Comparison of ENCODE assay signal across 25 mouse cellular contexts in genomic region chr11:3974311-3974710, GRCm38 (mm10). TPM values are rescaled to one million over a fixed set of nuclear protein-coding genes. Genes with fewer than 3 reads are reported as not detected.
A peak's percentile ranks its signal among the peaks of the same experiment; 100 is the strongest.
DNase-seq lines count a peak whose midpoint lies in the region; ATAC-seq and TF ChIP-seq lines count a peak whose summit lies in the region.
"Had no signal": no experiment of that assay in that cellular context is flagged by ENCODE, and none has a peak within 500 bp of the region (broad histone marks: within the 10 kb centered on the region; RNA-seq: fewer than 3 reads in every experiment).

No protein-coding gene starts in this region.

- DNase-seq in forebrain, postnatal 0 days: no peak
- DNase-seq in layer of hippocampus, adult 2 months (ENCODE audit: low spot score in 2 of 2): no peak
- no peak for DNase-seq in layer of hippocampus, adult 8-10 months (ENCODE audit: low spot score in 2 of 2)
- DNase-seq in right cerebral cortex, postnatal 14 days: peak; percentile 30
- DNase-seq in right cerebral cortex, postnatal 4 days: no peak
- DNase-seq: adrenal gland, postnatal 14 days; cerebellum, adult 18-20 months; cerebellum, postnatal 14 days; embryo, embryonic 11 days; heart, adult 18-20 months; heart, postnatal 14 days had no signal

- H3K4me1 ChIP-seq in forebrain, postnatal 0 days (ENCODE audit: insufficient read depth): no peaks in the 10 kb centered on the region
- no peaks in the 10 kb centered on the region for H3K4me1 ChIP-seq in forebrain, embryonic 12.5 days
- H3K4me1 ChIP-seq: embryonic facial prominence, embryonic 12.5 days; heart, embryonic 15.5 days had no signal

- no peaks in the 10 kb centered on the region for H3K9me3 ChIP-seq in forebrain, postnatal 0 days (ENCODE audit: low read length)
- H3K9me3 ChIP-seq in forebrain, embryonic 12.5 days: no peaks in the 10 kb centered on the region
- H3K9me3 ChIP-seq: embryonic facial prominence, embryonic 12.5 days; heart, embryonic 15.5 days had no signal

- H3K9ac ChIP-seq in forebrain, postnatal 0 days: no peak overlapping the region
- H3K9ac ChIP-seq in forebrain, embryonic 12.5 days: no peak overlapping the region
- H3K9ac ChIP-seq: embryonic facial prominence, embryonic 12.5 days; heart, embryonic 15.5 days; hindbrain, embryonic 14.5 days had no signal

- no peak for TF ChIP-seq CTCF in forebrain, postnatal 0 days (IDR thresholded peaks at IDR 0.05; ENCODE audit: low read depth)
- TF ChIP-seq CTCF in layer of hippocampus, adult 2 months (conservative IDR thresholded peaks at IDR 0.05): no peak

- WGBS in forebrain, postnatal 0 days: 62% methylated on average over 3 of the region's 3 CpGs
- WGBS in forebrain, embryonic 12.5 days: 51% methylated on average over 3 of the region's 3 CpGs

- no peak overlapping the region for H3K27ac ChIP-seq in forebrain, postnatal 0 days (ENCODE audit: low read depth, low read length)
- H3K27ac ChIP-seq in forebrain, embryonic 12.5 days: no peak overlapping the region
- H3K27ac ChIP-seq in layer of hippocampus, adult 2 months: peak overlapping the region; percentile 49; the same call in 1 of the 2 replicates
- H3K27ac ChIP-seq: embryonic facial prominence, embryonic 12.5 days; heart, embryonic 15.5 days; hindbrain, embryonic 14.5 days had no signal

- H3K36me3 ChIP-seq in forebrain, postnatal 0 days (ENCODE audit: insufficient read depth): peaks cover 91% of the 10 kb centered on the region
- peaks cover 99% of the 10 kb centered on the region for H3K36me3 ChIP-seq in forebrain, embryonic 12.5 days (replicated peaks)

- H3K4me3 ChIP-seq in forebrain, postnatal 0 days (ENCODE audit: low read depth, low read length): no peak overlapping the region
- no peak overlapping the region for H3K4me3 ChIP-seq in forebrain, embryonic 12.5 days (replicated peaks)
- H3K4me3 ChIP-seq in layer of hippocampus, adult 2 months: no peak overlapping the region
- H3K4me3 ChIP-seq: embryonic facial prominence, embryonic 12.5 days; heart, embryonic 15.5 days had no signal

- no peaks in the 10 kb centered on the region for H3K27me3 ChIP-seq in forebrain, postnatal 0 days (ENCODE audit: insufficient read depth, low read length)
- H3K27me3 ChIP-seq in forebrain, embryonic 12.5 days: no peaks in the 10 kb centered on the region
- H3K27me3 ChIP-seq: CH12.LX; embryonic facial prominence, embryonic 12.5 days; heart, embryonic 15.5 days; Patski had no signal

- H3K4me2 ChIP-seq in forebrain, postnatal 0 days (ENCODE audit: low read depth): no peak overlapping the region
- no peak overlapping the region for H3K4me2 ChIP-seq in forebrain, embryonic 12.5 days
- H3K4me2 ChIP-seq: embryonic facial prominence, embryonic 12.5 days; heart, embryonic 11.5 days; heart, embryonic 15.5 days; hindbrain, embryonic 14.5 days had no signal

- peak; percentile 29; the same call in 1 of the 2 replicates for ATAC-seq in forebrain, postnatal 0 days
- no peak for ATAC-seq in forebrain, embryonic 12.5 days (ENCODE audit: low FRiP score)
- ATAC-seq: activated CD4-positive, CD25-positive, alpha-beta regulatory T cell, adult 4 months; forebrain, embryonic 14.5 days; Patski had no signal

RNA-seq across cellular contexts. Expression of gene 4930556J24Rik, which starts 2.3 kb away (rescaled TPM):
- not detected in 2 replicates for total RNA-seq in forebrain, postnatal 0 days (2014; rRNA removed)
- polyA plus RNA-seq in forebrain, postnatal 0 days (2015; fragmentation: Nextera tagmentation; extraction: Ambion mirVana): not detected in 2 replicates
- 0.27 and 0.46 TPM in 2 replicates for polyA plus RNA-seq in forebrain, embryonic 12.5 days (2016; fragmentation: Nextera tagmentation; extraction: Ambion mirVana)
- total RNA-seq in layer of hippocampus, adult 2 months (2021): not detected
- total RNA-seq in layer of hippocampus, adult 8-10 months (2022): under 1 TPM in 2 of 4 experiments, not detected in 2; 0.36 to 0.72 TPM
- total RNA-seq: adrenal gland, adult 18-20 months; adrenal gland, postnatal 14 days; common myeloid progenitor, adult 5-6 weeks; gastrocnemius, adult 8-10 months; gastrocnemius, postnatal 36 days; heart, adult 18-20 months; heart, postnatal 14 days; hematopoietic stem cell, adult 5-6 weeks had no signal
- polyA plus RNA-seq: activated CD4-positive, CD25-positive, alpha-beta regulatory T cell, adult 4 months; forebrain, embryonic 14.5 days; heart, embryonic 15.5 days had no signal

RNA-seq across cellular contexts. Expression of gene Gal3st1, which starts 9.1 kb away (rescaled TPM):
- 6.5 and 9.9 TPM in 2 replicates for total RNA-seq in forebrain, postnatal 0 days (2014; rRNA removed)
- 8.0 and 8.3 TPM in 2 replicates for polyA plus RNA-seq in forebrain, postnatal 0 days (2015; fragmentation: Nextera tagmentation; extraction: Ambion mirVana)
- polyA plus RNA-seq in forebrain, embryonic 12.5 days (2016; fragmentation: Nextera tagmentation; extraction: Ambion mirVana): 0.95 and 1.3 TPM in 2 replicates
- 1 to 10 TPM; 8.5 to 9.8 TPM for total RNA-seq in layer of hippocampus, adult 2 months (2021)
- total RNA-seq in layer of hippocampus, adult 8-10 months (2022): 10 to 100 TPM in 3 of 4 experiments, 1 to 10 TPM in 1; 9.3 to 10.9 (median 10.6) TPM
- total RNA-seq: adrenal gland, adult 18-20 months had no signal
- polyA plus RNA-seq: activated CD4-positive, CD25-positive, alpha-beta regulatory T cell, adult 4 months had no signal

RNA-seq across cellular contexts. Expression of gene Pes1, which starts 10.5 kb away (rescaled TPM):
- total RNA-seq in forebrain, postnatal 0 days (2014; rRNA removed): 49.2 and 50.0 TPM in 2 replicates
- polyA plus RNA-seq in forebrain, postnatal 0 days (2015; fragmentation: Nextera tagmentation; extraction: Ambion mirVana): 53.8 and 55.8 TPM in 2 replicates
- 81.2 and 92.8 TPM in 2 replicates for polyA plus RNA-seq in forebrain, embryonic 12.5 days (2016; fragmentation: Nextera tagmentation; extraction: Ambion mirVana)
- 10 to 100 TPM; 34.8 to 40.5 TPM for total RNA-seq in layer of hippocampus, adult 2 months (2021)
- 10 to 100 TPM; 36.4 to 50.9 (median 43.0) TPM for total RNA-seq in layer of hippocampus, adult 8-10 months (2022)

RNA-seq across cellular contexts. Expression of gene Tcn2, which starts 42.4 kb away (rescaled TPM):
- total RNA-seq in forebrain, postnatal 0 days (2014; rRNA removed): 20.3 and 20.9 TPM in 2 replicates
- polyA plus RNA-seq in forebrain, postnatal 0 days (2015; fragmentation: Nextera tagmentation; extraction: Ambion mirVana): 23.2 and 24.1 TPM in 2 replicates
- 17.0 and 19.1 TPM in 2 replicates for polyA plus RNA-seq in forebrain, embryonic 12.5 days (2016; fragmentation: Nextera tagmentation; extraction: Ambion mirVana)
- total RNA-seq in layer of hippocampus, adult 2 months (2021): 10 to 100 TPM; 18.5 to 19.4 TPM
- total RNA-seq in layer of hippocampus, adult 8-10 months (2022): 10 to 100 TPM; 14.5 to 50.2 (median 26.1) TPM

RNA-seq across cellular contexts. Expression of gene Sec14l4, which starts 57.0 kb away (rescaled TPM):
- not detected in 2 replicates for total RNA-seq in forebrain, postnatal 0 days (2014; rRNA removed)
- not detected in 2 replicates for polyA plus RNA-seq in forebrain, postnatal 0 days (2015; fragmentation: Nextera tagmentation; extraction: Ambion mirVana)
- 0.42 TPM in 1 of 2 replicates, not detected in the other for polyA plus RNA-seq in forebrain, embryonic 12.5 days (2016; fragmentation: Nextera tagmentation; extraction: Ambion mirVana)
- total RNA-seq in layer of hippocampus, adult 2 months (2021): under 1 TPM; 0.17 to 0.64 TPM
- under 1 TPM; 0.25 to 0.76 (median 0.52) TPM for total RNA-seq in layer of hippocampus, adult 8-10 months (2022)
- total RNA-seq: common myeloid progenitor, adult 5-6 weeks; gastrocnemius, adult 8-10 months; gastrocnemius, postnatal 36 days; hematopoietic stem cell, adult 5-6 weeks had no signal
- polyA plus RNA-seq: activated CD4-positive, CD25-positive, alpha-beta regulatory T cell, adult 4 months; embryonic facial prominence, embryonic 12.5 days; forebrain, embryonic 14.5 days; heart, embryonic 11.5 days; hindbrain, embryonic 14.5 days; Patski had no signal
